Mouse (Mus musculus) thymus, adult 2 months (tissue): ENCODE measurements around the gene Jag1. TPM values are rescaled to one million over a fixed set of nuclear protein-coding genes. Genes with fewer than 3 reads are reported as not detected.

Source experiments
- DNase-seq: peaks from one replicate; pipeline ENCODE4 v3.0.0; 2021
- H3K27ac ChIP-seq: fragments of 200-500 bp; 2 replicates; pipeline ENCODE4 v1.5.1; 2012; ENCODE audit warnings: low read length, control low read depth; ENCODE audit not compliant: control insufficient read depth, insufficient read depth
- H3K27me3 ChIP-seq: fragments of 200-500 bp; 2 replicates; pipeline ENCODE4 v1.6.1; 2012; ENCODE audit warnings: mild to moderate bottlenecking, low read length, moderate library complexity, mixed read lengths; ENCODE audit not compliant: control insufficient read depth, insufficient read depth
- H3K36me3 ChIP-seq: fragments of 200-500 bp; 2 replicates; pipeline ENCODE4 v1.6.1; 2012; ENCODE audit warnings: mild to moderate bottlenecking, low read length, moderate library complexity; ENCODE audit not compliant: control insufficient read depth, insufficient read depth
- H3K4me1 ChIP-seq: fragments of 200-500 bp; replicated peaks from 2 replicates; pipeline ENCODE4 v1.6.1; 2012; ENCODE audit warnings: low read length; ENCODE audit not compliant: control insufficient read depth, insufficient read depth
- H3K4me3 ChIP-seq: fragments of 200-500 bp; 2 replicates; pipeline ENCODE4 v1.5.1; 2012; ENCODE audit warnings: mild to moderate bottlenecking, low read length, control low read depth, moderate library complexity; ENCODE audit not compliant: control insufficient read depth, insufficient read depth
- CTCF ChIP-seq: fragments of 200-500 bp; IDR thresholded peaks from 2 replicates; pipeline ENCODE4 v1.5.1; 2012; ENCODE audit warnings: mild to moderate bottlenecking, control low read depth, low read length, moderate library complexity, borderline replicate concordance; ENCODE audit not compliant: control insufficient read depth, poor library complexity, insufficient read depth; ENCODE audit errors: extremely low read depth
- POLR2A ChIP-seq: fragments of 200-500 bp; IDR thresholded peaks from 2 replicates; pipeline ENCODE4 v1.6.1; 2012; ENCODE audit warnings: mild to moderate bottlenecking, low read length, control low read depth, moderate library complexity; ENCODE audit not compliant: control insufficient read depth, poor library complexity, insufficient read depth; ENCODE audit errors: extremely low read depth
- WGBS: fragments of 180-500 bp; shearing (Covaris S2); methylation state at CpG from one replicate; pipeline ENCODE4 v1.1.7; 2018; 5-methylcytosine and 5-hydroxymethylcytosine counted together
- polyA plus RNA-seq: library from polyadenylated mRNA; depleted of rRNA; stranded (reverse); fragments of >200 nt; gene quantifications from 2 replicates; pipeline ENCODE4 v1.2.3, GENCODE M21; 2012; rRNA removed

Jag1 gene
- polyA plus RNA-seq, 1 experiment, result 3.0 TPM

- 98% methylated on average over 1 of the region's 1 CpGs for WGBS
- Histone ChIP-seq H3K36me3 (no peaks in the 10 kb centered on the region), H3K4me3 (no peak overlapping the region), H3K27ac (no peak overlapping the region), H3K4me1 (no peaks in the 10 kb centered on the region), H3K27me3 (no peaks in the 10 kb centered on the region)
- DNase-seq, result no peak
- TF ChIP-seq CTCF (no peak), POLR2A (no peak)
Measured at GRCm38 (mm10) chr2:137063829-137064228, 52.6 kb downstream of the Jag1 start.

GRCm38 (mm10) chr2:137049906-137050305, 66.5 kb downstream of the Jag1 start:
- H3K4me1 ChIP-seq, result no peaks in the 10 kb centered on the region
- no peaks in the 10 kb centered on the region for H3K27me3 ChIP-seq
- 91% methylated on average over 1 of the region's 1 CpGs for WGBS
- no peak overlapping the region for H3K27ac ChIP-seq
- H3K4me3 ChIP-seq, result no peak overlapping the region
- TF ChIP-seq CTCF, result no peak
- no peak for TF ChIP-seq POLR2A
- H3K36me3 ChIP-seq, result no peaks in the 10 kb centered on the region
- no peak for DNase-seq

- no peak for DNase-seq
- Histone ChIP-seq H3K4me3 (no peak overlapping the region), H3K27me3 (no peaks in the 10 kb centered on the region), H3K36me3 (no peaks in the 10 kb centered on the region), H3K27ac (no peak overlapping the region), H3K4me1 (no peaks in the 10 kb centered on the region)
- TF ChIP-seq CTCF (no peak), POLR2A (no peak)
- WGBS, result 97% methylated on average over 2 of the region's 2 CpGs
Measured at GRCm38 (mm10) chr2:137049367-137049766, 67.1 kb downstream of the Jag1 start.

- no peaks in the 10 kb centered on the region for H3K4me1 ChIP-seq
- no peak overlapping the region for H3K27ac ChIP-seq
- no peaks in the 10 kb centered on the region for H3K36me3 ChIP-seq
- 90% methylated on average over 2 of the region's 2 CpGs for WGBS
- no peak for DNase-seq
- no peak for TF ChIP-seq CTCF
- TF ChIP-seq POLR2A, result no peak
- H3K4me3 ChIP-seq, result no peak overlapping the region
- H3K27me3 ChIP-seq, result no peaks in the 10 kb centered on the region
Measured at GRCm38 (mm10) chr2:137044122-137044521, 72.3 kb downstream of the Jag1 start.

Other genes with a start within 250 kb of the Jag1 start
- gene AL731706.2, start 231.0 kb downstream of the Jag1 start, polyA plus RNA-seq, result not detected in 2 replicates
- gene Slx4ip, start 225.4 kb downstream of the Jag1 start, polyA plus RNA-seq, result 1.0 and 1.4 TPM in 2 replicates
- 7.5 and 8.0 TPM in 2 replicates for gene AL731706.1, start 225.3 kb downstream of the Jag1 start, polyA plus RNA-seq
- 3.8 and 4.6 TPM in 2 replicates for gene Mkks, start 225.3 kb downstream of the Jag1 start, polyA plus RNA-seq